Mouse (Mus musculus): ENCODE measurements around the gene Pde1a. TPM values are rescaled to one million over a fixed set of nuclear protein-coding genes. Genes with fewer than 3 reads are reported as not detected.

Gene Pde1a
- total and polyA plus RNA-seq, 2 experiments from 2014 or later, result 13.2 to 17.0 TPM

GRCm38 (mm10) chr2:80069745-80070144 lies 59.5 kb downstream of the Pde1a start:
- Histone ChIP-seq H3K27ac (ENCODE audit: low read depth, low read length) (no peak overlapping the region), H3K9me3 (ENCODE audit: low read length) (no peaks in the 10 kb centered on the region), H3K27me3 (ENCODE audit: insufficient read depth, low read length) (no peaks in the 10 kb centered on the region), H3K4me2 (ENCODE audit: low read depth, low read length, poor library complexity, severe bottlenecking) (no peak overlapping the region), H3K9ac (replicated peaks; ENCODE audit: low read length, poor library complexity, severe bottlenecking) (no peak overlapping the region), H3K4me1 (ENCODE audit: insufficient read depth, low read length) (no peaks in the 10 kb centered on the region), H3K4me3 (ENCODE audit: low read depth, low read length) (no peak overlapping the region), H3K36me3 (ENCODE audit: insufficient read depth, low read length) (no peaks in the 10 kb centered on the region)
- DNase-seq (ENCODE audit: low spot score) (no peak), ATAC-seq (ENCODE audit: low FRiP score) (no peak)
- WGBS, result 70% methylated on average over 3 of the region's 3 CpGs
- TF ChIP-seq CTCF (IDR thresholded peaks at IDR 0.05), result no peak

GRCm38 (mm10) chr2:80066449-80066848 lies 62.8 kb downstream of the Pde1a start:
- H3K9me3 ChIP-seq (ENCODE audit: low read length), result no peaks in the 10 kb centered on the region
- H3K4me1 ChIP-seq (ENCODE audit: insufficient read depth, low read length), result no peaks in the 10 kb centered on the region
- WGBS, result 78% methylated on average over 4 of the region's 4 CpGs
- no peak overlapping the region for H3K9ac ChIP-seq (replicated peaks; ENCODE audit: low read length, poor library complexity, severe bottlenecking)
- DNase-seq (ENCODE audit: low spot score) (no peak), ATAC-seq (ENCODE audit: low FRiP score) (no peak)
- H3K27me3 ChIP-seq (ENCODE audit: insufficient read depth, low read length), result no peaks in the 10 kb centered on the region
- H3K36me3 ChIP-seq (ENCODE audit: insufficient read depth, low read length), result no peaks in the 10 kb centered on the region
- no peak overlapping the region for H3K4me3 ChIP-seq (ENCODE audit: low read depth, low read length)
- no peak overlapping the region for H3K4me2 ChIP-seq (ENCODE audit: low read depth, low read length, poor library complexity, severe bottlenecking)
- no peak for TF ChIP-seq CTCF (IDR thresholded peaks at IDR 0.05)
- H3K27ac ChIP-seq (ENCODE audit: low read depth, low read length), result no peak overlapping the region

- no peak overlapping the region for H3K9ac ChIP-seq (replicated peaks; ENCODE audit: low read length, poor library complexity, severe bottlenecking)
- H3K36me3 ChIP-seq (ENCODE audit: insufficient read depth, low read length), result no peaks in the 10 kb centered on the region
- H3K4me1 ChIP-seq (ENCODE audit: insufficient read depth, low read length), result no peaks in the 10 kb centered on the region
- H3K27me3 ChIP-seq (ENCODE audit: insufficient read depth, low read length), result no peaks in the 10 kb centered on the region
- H3K4me3 ChIP-seq (ENCODE audit: low read depth, low read length), result no peak overlapping the region
- no peak for DNase-seq (ENCODE audit: low spot score)
- H3K4me2 ChIP-seq (ENCODE audit: low read depth, low read length, poor library complexity, severe bottlenecking), result no peak overlapping the region
- no peak for TF ChIP-seq CTCF (IDR thresholded peaks at IDR 0.05)
- ATAC-seq (ENCODE audit: low FRiP score), result no peak
- no peaks in the 10 kb centered on the region for H3K9me3 ChIP-seq (ENCODE audit: low read length)
- H3K27ac ChIP-seq (ENCODE audit: low read depth, low read length), result no peak overlapping the region
Observed at GRCm38 (mm10) chr2:80056062-80056461, 73.2 kb downstream of the Pde1a start.

GRCm38 (mm10) chr2:80054042-80054441 lies 75.2 kb downstream of the Pde1a start:
- no peaks in the 10 kb centered on the region for H3K36me3 ChIP-seq (ENCODE audit: insufficient read depth, low read length)
- no peak for TF ChIP-seq CTCF (IDR thresholded peaks at IDR 0.05)
- H3K4me2 ChIP-seq (ENCODE audit: low read depth, low read length, poor library complexity, severe bottlenecking), result no peak overlapping the region
- H3K27ac ChIP-seq (ENCODE audit: low read depth, low read length), result no peak overlapping the region
- ATAC-seq (ENCODE audit: low FRiP score), result no peak
- H3K4me3 ChIP-seq (ENCODE audit: low read depth, low read length), result no peak overlapping the region
- DNase-seq (ENCODE audit: low spot score), result no peak
- no peaks in the 10 kb centered on the region for H3K4me1 ChIP-seq (ENCODE audit: insufficient read depth, low read length)
- no peak overlapping the region for H3K9ac ChIP-seq (replicated peaks; ENCODE audit: low read length, poor library complexity, severe bottlenecking)
- H3K27me3 ChIP-seq (ENCODE audit: insufficient read depth, low read length), result no peaks in the 10 kb centered on the region
- H3K9me3 ChIP-seq (ENCODE audit: low read length), result no peaks in the 10 kb centered on the region
- 73% methylated on average over 3 of the region's 3 CpGs for WGBS

- no peak overlapping the region for H3K27ac ChIP-seq (ENCODE audit: low read depth, low read length)
- TF ChIP-seq CTCF (IDR thresholded peaks at IDR 0.05), result no peak
- no peak overlapping the region for H3K4me3 ChIP-seq (ENCODE audit: low read depth, low read length)
- no peaks in the 10 kb centered on the region for H3K9me3 ChIP-seq (ENCODE audit: low read length)
- no peak for DNase-seq (ENCODE audit: low spot score)
- no peaks in the 10 kb centered on the region for H3K4me1 ChIP-seq (ENCODE audit: insufficient read depth, low read length)
- H3K9ac ChIP-seq (replicated peaks; ENCODE audit: low read length, poor library complexity, severe bottlenecking), result no peak overlapping the region
- H3K27me3 ChIP-seq (ENCODE audit: insufficient read depth, low read length), result no peaks in the 10 kb centered on the region
- WGBS, result 87% methylated on average over 4 of the region's 4 CpGs
- no peaks in the 10 kb centered on the region for H3K36me3 ChIP-seq (ENCODE audit: insufficient read depth, low read length)
- ATAC-seq (ENCODE audit: low FRiP score), result no peak
- H3K4me2 ChIP-seq (ENCODE audit: low read depth, low read length, poor library complexity, severe bottlenecking), result no peak overlapping the region
Observed at GRCm38 (mm10) chr2:80046751-80047513, 82.3 kb downstream of the Pde1a start.

GRCm38 (mm10) chr2:80038642-80039445 lies 90.4 kb downstream of the Pde1a start:
- no peak for TF ChIP-seq CTCF (IDR thresholded peaks at IDR 0.05)
- Histone ChIP-seq H3K9ac (replicated peaks; ENCODE audit: low read length, poor library complexity, severe bottlenecking) (no peak overlapping the region), H3K4me2 (ENCODE audit: low read depth, low read length, poor library complexity, severe bottlenecking) (no peak overlapping the region), H3K4me1 (ENCODE audit: insufficient read depth, low read length) (no peaks in the 10 kb centered on the region), H3K9me3 (ENCODE audit: low read length) (no peaks in the 10 kb centered on the region), H3K4me3 (ENCODE audit: low read depth, low read length) (no peak overlapping the region), H3K27me3 (ENCODE audit: insufficient read depth, low read length) (no peaks in the 10 kb centered on the region), H3K27ac (ENCODE audit: low read depth, low read length) (no peak overlapping the region), H3K36me3 (ENCODE audit: insufficient read depth, low read length) (no peaks in the 10 kb centered on the region)
- ATAC-seq (ENCODE audit: low FRiP score) (no peak), DNase-seq (ENCODE audit: low spot score) (no peak)
- 66% methylated on average over 10 of the region's 10 CpGs for WGBS

Data from midbrain, postnatal 0 days (tissue).